Mouse (Mus musculus): ENCODE measurements around the gene Lck.
"Not testable (repeated sequence)": the region's sequence is repeated elsewhere in the genome, so short reads cannot be mapped to it uniquely, and the experiment has no call there.

The Lck gene

DNA sequence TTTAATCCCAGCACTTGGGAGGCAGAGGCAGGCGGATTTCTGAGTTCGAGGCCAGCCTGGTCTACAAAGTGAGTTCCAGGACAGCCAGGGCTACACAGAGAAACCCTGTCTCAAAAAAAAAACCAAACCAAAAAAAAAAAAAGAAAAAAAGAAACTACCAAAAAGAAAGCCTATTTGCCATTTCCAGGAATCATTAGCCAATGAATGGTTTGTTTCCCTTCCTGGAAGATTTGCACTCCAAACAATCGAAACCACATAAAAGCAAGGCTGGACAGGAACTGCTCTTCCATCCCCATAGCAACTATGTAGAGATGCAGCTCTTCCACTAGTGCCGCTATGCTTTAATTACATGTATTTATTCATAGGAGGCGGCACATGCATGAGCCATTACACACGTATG lies 18.9 kb downstream of the Lck start:
- DNase-seq, result not testable (repeated sequence)

DNA sequence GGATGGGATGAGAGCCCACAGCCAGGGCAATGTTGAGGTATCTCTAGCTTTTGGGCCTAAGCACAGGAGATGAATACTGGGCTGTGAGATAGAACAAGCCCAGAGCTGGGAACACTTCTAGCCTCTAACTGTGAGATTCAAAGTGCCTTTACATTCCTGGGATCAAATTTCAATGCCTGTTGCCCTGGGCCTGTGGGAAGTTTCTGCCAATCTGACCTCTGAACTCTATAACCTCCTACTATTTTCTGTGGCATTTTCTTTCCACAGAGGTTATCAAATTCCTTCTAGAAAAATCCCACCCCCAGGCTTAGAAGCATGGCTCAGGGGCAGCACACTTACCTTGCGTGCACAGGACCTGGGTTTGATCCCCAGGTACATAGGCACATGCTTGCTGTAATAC lies 23.1 kb downstream of the Lck start:
- no peak for DNase-seq

DNA sequence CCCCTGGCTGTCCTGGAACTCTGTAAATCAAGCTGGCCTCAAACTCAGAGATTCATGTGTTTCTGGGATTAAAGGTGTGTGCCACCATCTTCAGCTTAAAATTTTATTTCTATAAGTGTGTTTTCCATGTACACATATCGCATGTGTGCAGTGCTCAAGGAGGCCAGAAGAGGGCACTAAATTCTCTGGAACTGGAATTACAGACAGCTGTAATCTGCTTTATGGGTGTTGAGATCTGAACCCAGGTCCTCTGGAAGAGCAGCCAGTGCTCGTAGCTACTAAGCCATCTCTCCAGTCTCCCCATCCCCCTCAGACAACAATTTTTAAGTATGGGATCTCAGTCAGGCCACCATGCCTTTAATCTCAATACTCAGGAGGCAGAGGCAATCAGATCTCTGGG lies 24.1 kb downstream of the Lck start:
- no peak for DNase-seq

DNA sequence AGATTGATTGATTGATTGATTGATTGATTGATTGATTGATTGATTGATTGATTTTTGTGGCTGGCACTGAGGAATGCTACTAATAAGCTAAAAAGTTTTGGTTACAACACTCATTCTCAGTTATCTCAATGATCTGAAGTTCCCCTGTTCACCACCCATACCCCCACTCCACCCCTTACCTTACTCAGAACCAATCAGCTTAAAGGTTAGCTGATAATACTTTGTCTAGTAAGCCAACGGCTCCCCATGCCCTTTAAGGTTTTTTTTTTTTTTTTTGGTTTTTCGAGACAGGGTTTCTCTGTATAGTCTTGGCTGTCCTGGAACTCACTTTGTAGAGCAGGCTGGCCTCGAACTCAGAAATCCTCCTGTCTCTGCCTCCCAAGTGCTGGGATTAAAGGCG lies 25.8 kb downstream of the Lck start:
- DNase-seq, result not testable (repeated sequence)

DNA sequence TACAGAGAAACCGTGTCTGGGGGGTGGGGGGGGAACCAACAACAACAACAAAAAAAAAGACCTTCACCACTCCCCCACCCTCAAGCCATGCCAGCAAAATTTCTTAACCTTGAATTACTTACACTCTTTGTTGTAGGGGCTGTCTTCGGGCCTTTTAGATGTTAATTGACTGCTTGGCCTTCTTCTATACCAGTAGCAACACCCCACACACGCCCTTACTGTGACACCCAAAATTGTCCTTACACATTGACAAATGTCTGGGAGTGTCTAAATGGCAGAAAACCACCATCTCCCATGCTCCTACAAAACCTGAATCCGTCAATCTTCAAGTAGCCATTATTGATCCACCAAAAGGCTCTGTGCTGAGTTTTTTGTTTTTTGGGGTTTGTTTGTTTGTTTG lies 29.3 kb downstream of the Lck start:
- DNase-seq, result no peak

DNA sequence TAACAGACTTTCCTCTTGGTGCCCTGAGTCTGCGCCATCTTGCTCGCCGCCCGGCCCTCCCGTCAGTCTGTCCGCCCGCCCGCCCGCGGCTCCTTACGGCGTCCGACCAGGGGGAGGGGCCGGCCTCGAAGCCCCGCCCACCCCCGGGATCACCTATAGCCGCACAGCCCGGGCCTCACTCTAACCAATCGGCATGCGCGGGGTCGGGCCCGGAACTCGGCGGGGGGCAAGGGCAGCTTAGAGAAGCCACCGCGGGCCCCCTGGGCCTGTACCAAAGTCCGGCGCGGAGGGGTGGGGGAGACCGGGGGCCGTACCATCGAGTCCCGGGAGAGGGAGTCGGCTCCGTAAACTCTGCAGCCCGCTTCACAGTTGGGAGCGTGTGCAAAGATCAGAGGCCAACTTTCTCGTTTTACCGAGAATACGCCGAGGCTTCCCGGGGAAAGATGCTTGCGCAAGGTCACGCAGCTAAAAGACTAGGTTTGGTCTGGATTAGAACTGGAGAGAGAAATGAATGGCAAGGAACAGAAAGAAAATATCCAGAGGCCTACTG lies 30.8 kb downstream of the Lck start, which contains the start of gene Hdac1:
Hdac1 (minus strand) TSS at position 122 of the 550 bp plus-strand sequence.
- DNase-seq, result peak; percentile 97

DNA sequence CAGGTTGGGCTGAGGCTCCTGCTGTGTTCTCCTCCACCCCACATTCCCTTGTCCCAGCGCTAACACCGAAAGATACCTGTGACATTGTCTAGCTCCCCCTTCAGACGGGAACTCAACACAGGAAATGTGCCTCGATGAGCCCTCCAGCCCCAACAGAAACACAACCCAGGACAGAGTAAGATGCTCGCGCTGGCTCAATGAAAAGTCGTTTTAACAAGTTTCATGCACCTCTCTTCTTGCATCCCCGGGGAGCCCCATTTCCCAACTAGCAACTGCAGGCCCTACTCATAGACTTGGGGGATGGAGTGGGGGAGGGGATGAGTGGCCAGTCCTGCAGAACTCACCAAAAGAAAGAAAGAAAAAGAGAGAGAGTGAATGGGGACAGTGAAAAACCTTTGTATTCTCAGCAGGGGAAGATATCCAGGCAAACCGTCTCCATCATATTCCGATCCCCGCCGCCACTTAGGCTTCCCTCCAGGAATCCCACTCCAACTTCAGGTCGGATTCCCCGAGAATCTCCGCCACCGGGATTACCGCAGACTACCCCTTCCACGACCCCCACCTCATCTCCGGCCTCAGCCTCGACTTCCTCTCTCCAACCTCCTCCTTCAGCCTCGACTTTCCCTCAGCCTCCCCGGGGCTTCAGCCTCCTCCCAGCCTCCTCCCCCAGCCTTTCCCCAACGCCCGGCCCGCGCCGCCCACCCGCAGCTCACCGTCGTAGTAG lies 31.4 kb downstream of the Lck start:
- peak; percentile 28 for DNase-seq

DNA sequence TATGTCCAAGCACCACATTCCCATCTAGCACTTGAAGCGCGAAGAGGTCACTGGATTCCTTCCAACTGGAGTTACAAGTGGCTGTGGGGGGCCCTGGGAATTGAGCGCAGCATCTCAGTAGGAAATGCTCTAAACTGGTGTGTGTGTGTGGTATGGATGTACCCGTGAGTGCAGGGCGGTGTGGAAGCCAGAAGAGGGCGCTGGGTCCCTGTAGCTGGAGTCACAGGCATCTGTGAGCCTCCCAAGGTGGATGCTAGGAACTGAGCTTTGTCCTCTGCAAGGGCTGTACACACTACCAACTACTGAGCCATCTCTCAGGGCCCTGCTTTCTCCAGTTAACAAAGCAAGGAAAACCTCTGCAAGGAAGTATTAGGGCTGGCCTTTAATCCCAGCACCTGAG lies 33.4 kb downstream of the Lck start:
- peak; percentile 14 for DNase-seq

DNA sequence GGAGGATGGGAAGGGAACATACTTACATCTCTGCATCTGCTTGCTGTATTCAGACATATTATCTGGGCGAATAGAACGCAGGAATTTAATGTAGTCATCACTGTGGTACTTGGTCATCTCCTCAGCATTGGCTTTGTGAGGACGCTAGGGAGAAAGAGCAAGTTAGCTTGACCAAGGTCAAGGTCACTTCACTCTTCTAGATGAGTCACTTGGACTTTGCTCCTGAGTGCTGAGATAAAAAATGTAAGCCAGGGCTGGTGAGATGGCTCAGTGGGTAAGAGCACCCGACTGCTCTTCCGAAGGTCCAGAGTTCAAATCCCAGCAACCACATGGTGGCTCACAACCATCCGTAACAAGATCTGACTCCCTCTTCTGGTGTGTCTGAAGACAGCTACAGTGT lies 44.5 kb downstream of the Lck start:
- DNase-seq, result not testable (repeated sequence)

DNA sequence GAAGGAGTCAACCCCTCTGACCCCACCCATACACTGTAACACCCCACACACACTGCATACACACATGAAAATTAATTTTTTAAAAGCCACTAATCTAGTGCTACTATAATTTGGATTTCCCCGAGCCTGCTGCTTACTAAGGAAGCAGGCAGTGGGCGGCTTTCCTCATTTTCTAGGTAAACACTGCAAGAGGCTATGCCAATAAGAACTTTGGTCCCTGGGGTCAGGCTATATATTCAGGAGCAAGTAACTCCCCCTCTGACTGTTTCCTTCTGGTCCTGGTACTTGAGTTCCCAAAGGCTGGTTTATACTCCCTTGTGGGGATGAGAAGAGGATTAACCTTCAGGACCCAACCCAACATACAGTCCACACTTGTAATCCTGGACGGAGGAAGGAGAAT lies 47.6 kb downstream of the Lck start:
- DNase-seq, result no peak

DNA sequence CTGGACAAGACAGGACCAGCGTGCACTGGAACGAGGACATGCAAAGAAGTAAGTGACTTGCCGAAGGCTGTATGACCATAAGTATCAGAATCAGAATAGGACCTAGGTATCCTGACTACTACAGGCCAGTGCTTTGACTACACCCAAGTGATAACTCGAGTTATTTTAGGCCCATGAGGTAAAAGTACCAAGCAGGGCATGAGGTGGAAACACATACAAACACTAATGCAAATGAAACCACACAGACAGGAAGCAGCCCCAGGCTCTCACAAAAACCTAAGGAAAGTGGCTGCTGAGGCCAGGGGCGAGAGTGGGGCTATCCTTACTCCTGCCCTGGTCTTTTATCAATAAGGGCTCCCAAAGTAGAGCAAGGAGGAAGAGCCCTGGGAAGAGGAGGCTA lies 48.1 kb downstream of the Lck start:
- no peak for DNase-seq

DNA sequence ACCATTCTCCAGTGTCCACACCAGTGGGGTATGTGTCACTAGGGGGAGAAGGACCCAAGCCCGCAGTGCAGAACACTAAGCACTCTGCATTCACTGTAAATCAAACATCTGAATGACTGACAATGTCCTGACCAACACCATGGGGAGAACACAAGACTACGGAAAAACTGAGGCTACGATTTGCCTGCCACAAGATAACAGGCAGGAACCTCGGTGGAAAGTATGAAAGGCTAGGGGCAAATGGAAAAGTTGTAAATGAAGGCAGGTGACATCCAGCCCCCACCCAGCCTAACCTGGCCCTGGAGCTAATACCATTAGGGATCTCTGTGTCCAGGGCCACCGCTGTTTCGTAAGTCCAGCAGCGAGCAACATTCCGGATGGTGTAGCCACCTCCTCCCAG lies 54.9 kb downstream of the Lck start:
- no peak for DNase-seq

DNA sequence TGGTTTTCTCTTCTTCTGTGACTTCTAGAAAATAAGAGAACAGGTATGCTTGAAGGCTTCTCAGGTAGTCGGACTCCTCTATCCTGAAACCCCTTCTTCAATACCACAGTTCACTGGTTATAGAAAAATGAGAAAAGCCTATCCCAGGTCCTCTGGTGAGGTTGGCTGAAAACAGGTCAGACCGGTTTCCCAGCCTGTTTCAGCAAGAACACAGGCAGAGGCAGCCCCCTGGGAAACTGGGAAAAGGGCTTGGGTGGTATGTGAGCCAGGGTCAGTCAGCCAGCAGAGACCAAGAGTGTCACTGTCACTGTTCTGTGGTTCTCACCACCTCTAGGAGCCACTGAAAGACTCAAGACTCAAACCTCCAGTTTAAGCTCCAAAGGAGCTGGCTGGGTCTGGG lies 56.5 kb downstream of the Lck start:
- no peak for DNase-seq

DNA sequence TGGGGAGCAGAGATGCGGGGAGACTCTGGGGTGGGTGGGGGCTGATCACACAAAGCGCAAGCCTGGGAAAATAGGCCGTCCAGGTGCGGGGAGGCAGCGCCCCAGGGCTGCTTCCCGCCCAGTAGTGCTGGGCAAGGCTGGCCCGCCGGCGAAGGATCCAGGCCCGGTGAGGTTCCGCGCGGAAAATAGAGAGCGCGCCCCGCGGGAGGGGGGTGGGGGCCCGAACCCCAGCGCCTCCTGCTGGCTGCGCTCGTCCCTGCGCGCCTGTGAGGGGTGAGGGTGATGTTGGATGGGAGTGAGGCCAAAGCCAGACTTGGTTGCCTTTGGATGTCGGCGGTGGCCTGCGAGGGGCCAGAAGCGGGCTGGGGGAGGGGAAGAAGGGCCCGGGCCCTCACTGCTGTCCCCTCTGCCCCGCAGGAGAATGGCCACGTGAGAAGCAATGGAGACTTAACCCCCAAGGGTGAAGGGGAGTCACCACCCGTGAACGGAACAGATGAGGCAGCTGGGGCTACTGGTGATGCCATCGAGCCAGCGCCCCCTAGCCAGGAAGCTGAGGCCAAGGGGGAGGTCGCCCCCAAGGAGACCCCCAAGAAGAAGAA lies 59.0 kb downstream of the Lck start:
- DNase-seq, result no peak

DNA sequence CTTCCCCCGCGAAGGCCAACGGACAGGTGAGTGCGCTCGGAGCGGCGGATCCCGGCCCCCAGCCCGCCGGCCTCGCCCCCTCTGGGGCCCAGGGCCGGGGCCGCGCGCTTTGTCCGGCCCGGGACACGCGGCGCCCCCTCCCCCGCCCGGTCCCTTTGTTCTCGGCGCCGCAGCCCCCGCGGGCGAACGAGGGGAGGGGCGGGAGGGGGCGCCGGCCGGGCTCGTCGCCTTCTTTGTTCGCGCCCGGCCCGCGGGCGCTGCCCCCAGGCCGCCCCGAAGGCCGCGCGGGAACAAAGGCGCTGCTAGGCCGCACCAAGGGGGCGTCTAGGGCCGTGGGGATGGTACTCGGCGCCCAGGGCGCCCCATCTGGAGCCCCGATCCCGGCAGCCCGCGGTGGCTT lies 59.5 kb downstream of the Lck start:
- DNase-seq, result no peak

DNA sequence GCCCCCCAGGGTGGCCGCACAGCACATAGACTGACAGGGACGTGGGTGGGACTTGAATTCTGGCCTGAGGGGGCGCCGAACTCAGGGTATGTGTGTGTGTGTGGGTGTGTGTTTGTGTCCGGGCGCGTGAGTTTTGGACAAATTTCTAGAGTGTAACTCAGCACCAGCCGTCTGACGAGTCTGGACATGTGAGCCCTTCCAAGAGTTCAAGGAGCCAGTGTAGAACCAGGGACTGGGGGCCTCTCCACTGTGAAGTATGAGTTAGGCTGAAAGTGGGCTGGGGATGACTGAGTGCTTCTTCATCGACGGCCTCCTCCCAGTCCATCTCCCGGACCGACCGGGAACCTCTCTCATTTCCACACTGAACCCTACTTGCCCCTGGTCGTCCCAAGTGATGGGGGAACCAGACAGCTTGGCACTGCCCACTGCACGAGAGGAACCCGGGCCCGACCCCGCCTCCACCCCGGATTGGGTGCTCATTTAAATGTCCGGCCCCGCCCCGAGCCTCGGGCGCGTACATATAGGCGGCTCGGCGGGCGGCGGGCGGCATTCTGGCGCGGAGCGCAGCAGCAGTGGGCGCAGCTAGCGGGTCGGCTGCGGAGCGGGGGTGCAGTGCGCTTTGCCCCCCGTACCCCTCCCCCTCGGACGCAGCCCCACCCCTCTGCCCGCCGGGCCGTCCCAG lies 60.2 kb downstream of the Lck start, which contains the start of gene Marcksl1:
Marcksl1 (plus strand) TSS at position 496 of the 682 bp plus-strand sequence.
- DNase-seq, result no peak

DNA sequence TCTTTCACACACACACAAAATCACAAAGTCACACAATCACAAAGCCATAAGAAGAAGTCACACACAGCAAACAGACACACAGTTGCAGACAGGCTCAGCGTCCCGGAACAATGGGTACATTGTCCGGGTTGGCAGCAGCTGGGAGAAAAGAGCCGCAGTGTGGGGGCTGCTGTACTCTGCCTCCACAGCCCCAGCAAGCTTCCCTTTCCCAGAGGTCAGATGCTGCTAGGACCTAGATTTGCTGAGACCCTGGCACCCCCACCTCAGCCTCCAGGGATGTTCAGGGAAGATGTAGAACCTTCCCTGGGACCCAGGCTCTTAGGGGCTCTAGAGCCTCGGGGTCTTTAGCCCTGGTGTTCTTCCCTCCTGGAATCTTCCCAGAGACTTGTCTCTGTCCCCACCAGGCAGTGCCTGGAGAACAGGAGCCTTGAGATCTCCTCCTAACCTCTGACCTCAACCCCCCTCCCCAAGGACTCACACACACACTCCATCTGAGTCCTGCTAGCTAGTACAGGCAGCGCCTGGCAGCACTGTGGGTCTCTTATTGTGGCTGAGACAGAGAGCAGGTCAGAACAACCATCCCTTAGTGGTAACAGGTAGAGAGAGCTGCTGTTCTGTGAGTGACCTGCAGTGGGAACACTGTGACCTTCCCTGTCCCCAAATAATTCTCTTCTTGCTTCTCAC lies 61.9 kb downstream of the Lck start:
- no peak for DNase-seq

DNA sequence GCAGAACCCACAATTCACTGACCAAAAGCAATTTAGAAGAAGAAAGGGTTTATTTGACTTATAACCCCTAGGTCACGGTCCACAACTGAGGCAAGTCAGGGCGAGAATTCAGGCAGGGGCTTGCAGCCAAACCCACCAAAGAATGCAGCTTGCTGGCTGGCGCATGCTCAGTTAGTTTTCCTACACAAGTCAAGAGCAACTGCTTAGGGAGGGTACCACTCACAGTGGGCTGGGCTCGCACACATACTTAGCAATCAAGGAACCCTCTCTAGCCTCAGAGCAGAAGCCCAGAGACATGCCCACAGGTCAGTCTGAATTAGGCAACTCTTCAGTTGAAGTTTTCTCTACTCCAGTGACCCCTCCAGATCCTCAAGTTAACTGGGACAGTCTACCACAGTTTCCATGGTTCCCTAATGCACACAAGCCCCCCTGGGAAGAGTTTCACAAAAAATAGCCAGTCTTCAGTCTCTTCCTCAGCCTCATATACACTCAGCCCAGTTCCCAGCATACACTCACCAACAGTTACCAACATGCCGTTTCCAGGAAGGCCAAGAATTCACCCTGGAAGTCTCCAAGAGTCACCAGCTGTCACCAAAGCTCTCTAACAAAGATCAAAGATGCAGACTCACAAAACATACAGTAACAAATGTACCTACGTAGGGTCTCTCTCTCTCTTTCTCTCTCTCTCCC lies 62.6 kb downstream of the Lck start:
- DNase-seq, result no peak

DNA sequence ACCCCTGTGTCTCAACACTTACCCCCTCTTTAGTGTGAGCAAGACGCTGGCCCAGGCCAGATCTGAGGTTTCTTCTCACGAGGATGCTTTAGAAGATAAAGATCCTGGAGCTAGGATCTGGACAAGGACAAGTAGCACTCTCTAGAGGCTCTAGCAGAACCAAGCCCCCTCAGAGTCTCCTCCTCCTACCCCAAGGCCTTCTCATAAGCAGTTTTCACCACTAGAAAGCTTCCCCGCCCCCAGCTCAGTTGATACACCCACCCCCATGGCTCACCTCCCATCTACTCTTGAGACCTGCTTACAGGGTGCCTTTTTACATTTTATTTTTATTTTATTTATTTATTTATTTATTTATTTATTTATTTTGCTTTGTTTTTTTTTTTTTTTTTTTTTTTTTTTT lies 63.8 kb downstream of the Lck start:
- no peak for DNase-seq

DNA sequence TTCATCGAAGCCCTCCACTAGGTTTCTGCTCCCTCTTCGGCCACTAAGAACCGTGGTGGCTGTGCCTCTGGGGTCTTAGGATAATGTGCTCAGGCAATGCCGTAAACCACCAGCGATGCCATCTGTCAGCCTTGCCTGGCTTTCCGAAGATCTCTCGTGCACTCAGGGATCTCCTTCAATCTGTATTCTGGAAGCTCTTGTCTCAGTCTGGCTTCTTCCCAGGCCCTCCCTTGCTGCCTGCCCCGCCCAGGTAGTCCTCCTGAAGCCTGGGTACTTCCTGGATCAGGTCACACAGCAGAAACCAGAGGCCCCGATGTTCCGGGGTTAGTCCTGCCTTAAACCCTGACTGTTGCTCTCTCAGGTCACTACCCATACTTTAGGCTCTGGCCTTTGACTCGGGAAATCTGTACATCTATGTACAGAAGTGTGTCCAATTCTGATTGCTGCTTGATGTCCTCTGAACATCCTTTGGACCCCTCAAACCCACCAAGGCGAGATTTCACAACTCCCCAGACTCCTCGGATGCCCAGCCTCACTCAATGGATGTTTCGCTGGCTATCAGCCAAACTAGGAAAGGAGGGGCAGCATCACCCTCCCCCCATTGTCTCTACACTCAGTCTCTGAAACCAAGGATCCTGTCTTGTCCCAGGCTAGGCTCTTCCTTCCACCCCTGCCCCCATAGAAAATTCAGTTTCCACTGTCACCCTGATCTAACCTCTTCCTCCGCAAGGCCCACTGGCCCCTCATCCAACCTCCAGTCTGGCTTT lies 64.4 kb downstream of the Lck start:
- no peak for DNase-seq

DNA sequence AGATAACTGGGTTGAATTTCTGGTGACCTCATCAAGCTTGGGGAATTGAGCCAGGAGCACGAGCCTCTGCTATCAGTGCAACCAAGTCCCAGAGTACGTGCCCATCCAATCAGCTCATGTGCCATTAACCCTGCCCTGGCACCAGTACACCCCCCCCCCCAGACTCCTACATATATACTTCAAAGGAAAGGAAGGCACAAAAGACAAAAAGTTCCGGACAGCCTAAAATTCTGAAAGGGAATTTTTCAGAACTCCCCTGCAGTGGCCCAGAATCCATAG lies 65.3 kb downstream of the Lck start:
- no peak for DNase-seq
